Mouse (Mus musculus) C2C12 (cell line): ENCODE results near the gene Unc93b1.

Source experiments
- CTCF ChIP-seq: IDR thresholded peaks from one replicate; pipeline ENCODE4 v1.5.1; 2011; ENCODE audit not compliant: control insufficient read depth, insufficient read depth, insufficient read length
- FOSL1 ChIP-seq: IDR thresholded peaks from one replicate; pipeline ENCODE4 v1.8.0; 2011; ENCODE audit warnings: mild to moderate bottlenecking, low read length; ENCODE audit not compliant: poor library complexity, insufficient read depth, severe bottlenecking

- TF ChIP-seq CTCF (no peak), FOSL1 (no peak)
Measured at GRCm38 (mm10) chr19:3955033-3955432, 20.0 kb downstream of the Unc93b1 start.
